Mouse (Mus musculus): ENCODE data around the gene Pax1.

DNA sequence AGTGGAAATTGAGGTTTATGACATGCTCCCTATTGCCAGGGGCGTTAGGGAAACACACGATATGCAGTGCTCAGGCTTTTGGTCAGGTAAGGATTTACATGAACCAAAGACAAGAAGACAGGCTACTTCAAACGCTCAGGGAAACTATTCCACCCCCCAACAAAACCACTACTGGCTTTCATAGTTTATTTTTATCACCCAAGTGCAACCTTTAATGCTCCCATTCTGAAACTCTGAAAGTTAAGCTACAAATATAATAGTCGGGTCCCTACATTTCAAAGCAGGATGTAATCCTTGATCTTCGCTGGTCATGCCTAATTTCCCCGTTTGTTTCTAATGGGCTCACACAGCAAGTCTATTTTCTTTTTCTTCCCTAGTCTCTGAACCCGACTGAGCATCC lies 1.3 kb upstream of the Pax1 start:
- TF ChIP-seq GATA1 (IDR thresholded peaks at IDR 0.05; ENCODE audit: low read length) (no peak), TAL1 (IDR thresholded peaks at IDR 0.05; ENCODE audit: low read length) (no peak)

Data from erythroblast, embryonic 14.5 days (primary cell).